Mouse (Mus musculus) brain, adult 2 months (tissue): ENCODE results near the gene Reps1.

Source experiments
- DNase-seq: peaks from one replicate; pipeline ENCODE4 v3.0.0; 2011; ENCODE audit warnings: low read depth, low spot score

Reps1 gene

DNA sequence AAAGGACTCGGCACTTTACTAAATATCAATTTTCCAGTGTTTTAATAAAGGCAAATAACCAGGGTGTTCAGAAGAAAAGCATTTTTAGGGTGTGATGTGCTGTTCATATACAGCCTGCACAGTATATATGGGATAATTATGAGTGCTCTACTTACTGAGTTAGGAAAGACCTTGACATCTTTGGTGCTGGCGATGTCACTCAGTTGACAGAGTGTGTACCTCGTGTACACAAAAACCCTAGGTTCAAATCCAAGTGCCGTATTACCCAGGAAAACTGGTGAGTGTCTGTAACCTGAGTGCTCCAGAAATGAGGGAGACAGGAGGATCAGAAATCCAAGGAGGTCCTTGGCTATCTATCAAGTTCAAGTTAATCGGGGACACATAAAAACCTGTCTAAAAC lies 84.0 kb downstream of the Reps1 start:
- no peak for DNase-seq

DNA sequence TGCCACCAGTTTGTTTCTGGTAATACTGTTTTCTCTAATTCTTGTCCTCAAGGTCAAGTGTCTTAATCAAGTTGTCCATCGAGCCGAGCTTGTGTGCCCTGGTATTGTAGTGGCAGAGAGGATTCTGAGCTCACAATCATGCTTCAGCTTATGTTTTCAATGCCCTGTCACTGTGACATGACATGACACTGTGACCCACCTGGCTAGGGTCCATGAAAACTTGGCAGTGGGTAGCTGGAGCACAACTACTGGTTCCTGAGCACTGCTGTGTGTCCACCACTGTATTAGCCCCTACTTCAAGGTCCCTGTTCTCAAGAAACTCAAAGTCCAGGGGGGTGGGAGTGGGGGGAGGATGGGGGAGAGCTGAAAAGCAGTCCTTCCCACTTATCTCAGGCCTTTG lies 85.7 kb downstream of the Reps1 start:
- DNase-seq: no peak

DNA sequence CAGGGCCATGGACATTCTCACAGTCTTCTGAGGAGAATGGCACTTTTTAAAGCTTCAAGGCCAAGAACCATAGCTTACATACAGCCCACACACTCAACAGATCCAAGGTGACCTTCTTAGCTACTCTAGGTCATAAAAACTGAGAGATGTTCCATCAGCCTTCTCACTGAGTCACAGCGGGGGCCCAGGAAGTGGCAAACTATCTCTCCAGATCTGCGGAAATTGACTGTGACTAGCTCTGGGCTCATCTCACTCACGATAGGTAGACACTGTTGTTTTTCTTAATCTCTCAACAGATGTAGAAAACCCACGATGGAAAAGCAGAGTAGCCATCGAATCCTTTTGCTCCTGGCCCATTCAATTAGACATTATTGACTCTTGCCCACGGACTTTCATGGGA lies 86.6 kb downstream of the Reps1 start:
- DNase-seq: no peak

DNA sequence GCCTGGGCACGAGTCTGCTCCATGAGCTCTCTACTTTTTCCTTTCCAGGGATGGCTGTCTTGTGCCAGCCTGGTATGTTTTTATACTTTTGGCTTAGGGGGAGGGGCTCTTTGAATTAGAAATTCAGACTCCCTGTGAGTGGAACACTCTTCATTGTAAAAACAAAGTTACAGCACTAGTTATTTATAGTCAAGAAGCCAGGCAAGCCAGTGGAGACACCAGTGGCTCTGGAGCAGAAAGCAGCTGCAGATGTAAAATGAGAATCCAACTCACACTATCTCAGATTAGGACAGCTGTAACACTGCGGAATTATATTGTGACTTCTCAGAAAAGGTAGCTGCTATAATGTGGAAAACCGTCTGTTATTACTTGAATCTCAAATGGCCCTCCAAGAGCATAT lies 91.6 kb downstream of the Reps1 start:
- DNase-seq: no peak

DNA sequence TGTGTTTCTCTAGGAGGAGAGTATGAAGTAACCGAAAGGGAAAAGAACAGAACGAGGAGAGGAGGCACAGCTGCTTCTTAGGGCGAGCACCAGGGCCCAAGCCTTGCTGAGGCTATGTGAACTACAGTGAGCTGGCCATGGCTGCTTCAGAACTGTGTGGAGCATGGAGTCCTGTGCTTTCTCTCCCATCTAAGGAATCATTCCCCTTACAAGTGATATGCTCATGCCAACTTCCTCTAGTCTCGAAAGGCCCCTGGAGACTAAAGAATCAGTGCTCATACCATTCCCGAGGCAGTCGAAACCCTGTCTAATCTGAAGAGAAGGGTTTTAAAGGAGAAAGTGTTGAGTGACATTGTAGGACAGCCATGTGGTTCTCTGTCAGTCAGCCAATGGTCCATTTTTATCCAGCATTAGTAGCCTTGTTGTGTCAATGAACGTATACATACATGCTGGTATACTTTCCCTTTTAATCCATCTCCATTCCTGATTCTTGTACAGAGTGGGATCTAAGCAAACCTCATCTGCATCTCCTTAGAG lies 106.8 kb downstream of the Reps1 start:
- no peak for DNase-seq
